Mouse (Mus musculus) cerebellum, postnatal 25 days (tissue): ENCODE results near the gene Sox2.

Source experiments
- DNase-seq, 2 experiments: peaks; one replicate each; pipeline ENCODE4 v3.0.0; 2021; ENCODE audit warnings: mixed read lengths in 2 of 2

The Sox2 gene

GRCm38 (mm10) chr3:34649726-34650620 is at the start of gene Sox2:
TSS of gene Sox2 (plus strand) at chr3:34650405.
- DNase-seq, result peak in 1 of 2 experiments; percentile 63

DNA sequence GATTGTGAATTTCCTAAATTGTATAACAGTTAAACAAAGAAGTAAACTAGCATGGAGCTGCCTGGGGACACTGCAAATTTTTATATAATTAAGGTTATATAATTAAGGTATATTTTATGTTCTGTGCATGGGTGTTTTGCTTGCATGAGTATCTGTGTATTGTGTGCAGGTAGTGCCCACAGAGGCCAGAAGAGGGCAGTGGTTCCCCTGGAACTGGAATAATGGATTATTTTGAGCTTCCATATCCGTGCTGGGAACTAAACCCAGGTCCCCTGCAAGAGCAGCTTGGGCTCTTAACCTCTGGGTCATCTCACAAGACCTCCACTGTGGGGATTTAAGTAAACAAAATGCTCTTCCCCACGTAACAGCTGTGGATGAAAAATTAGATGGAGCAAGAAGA is 49.1 kb upstream of the Sox2 start:
- no peak for DNase-seq

GRCm38 (mm10) chr3:34614107-34614506 is 36.1 kb upstream of the Sox2 start:
- DNase-seq, result no peak

DNA sequence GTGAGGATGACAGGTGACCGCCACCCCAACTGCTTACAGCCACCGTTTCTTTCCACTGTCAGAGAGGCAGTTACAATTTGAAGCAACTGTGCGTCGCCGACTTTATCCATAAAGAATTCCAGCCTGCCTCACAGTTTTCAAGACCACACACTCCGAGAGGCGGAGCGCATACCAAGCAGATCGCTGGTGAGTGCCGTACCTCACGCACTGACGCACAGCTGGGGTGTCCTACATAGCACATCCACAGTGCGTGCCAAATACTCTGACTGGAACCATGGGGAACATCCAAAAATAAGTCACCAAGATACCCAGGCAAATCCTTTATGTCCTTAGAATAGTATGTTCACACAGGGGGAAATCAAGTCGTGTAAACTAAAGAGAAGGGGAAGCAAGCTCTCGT is 34.7 kb upstream of the Sox2 start:
- DNase-seq, result no peak

DNA sequence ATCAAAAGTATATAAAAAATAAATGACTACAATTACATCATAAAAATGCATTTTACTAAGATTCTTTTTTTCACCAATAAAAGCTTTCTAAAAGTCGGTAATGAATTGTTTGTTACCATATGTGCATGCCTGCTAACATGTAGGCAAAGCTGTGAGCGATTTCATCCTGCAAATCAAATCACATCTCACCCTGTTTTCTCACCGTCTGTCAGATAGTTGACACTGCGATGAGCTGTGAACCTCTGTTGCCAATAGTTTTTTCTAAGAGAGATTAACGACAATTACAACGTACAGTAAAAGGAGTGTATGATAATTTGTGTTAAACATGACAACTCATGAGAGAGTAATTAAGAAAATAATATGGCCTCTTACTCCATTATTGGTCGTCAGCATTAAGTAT is 31.3 kb upstream of the Sox2 start:
- no peak for DNase-seq

- DNase-seq, result peak; percentile 18 to 63
Observed at GRCm38 (mm10) chr3:34620121-34620520, 30.1 kb upstream of the Sox2 start.

GRCm38 (mm10) chr3:34624721-34625270 is 25.4 kb upstream of the Sox2 start:
- no peak for DNase-seq

- DNase-seq, result no peak
Observed at GRCm38 (mm10) chr3:34626521-34626920, 23.7 kb upstream of the Sox2 start.

DNA sequence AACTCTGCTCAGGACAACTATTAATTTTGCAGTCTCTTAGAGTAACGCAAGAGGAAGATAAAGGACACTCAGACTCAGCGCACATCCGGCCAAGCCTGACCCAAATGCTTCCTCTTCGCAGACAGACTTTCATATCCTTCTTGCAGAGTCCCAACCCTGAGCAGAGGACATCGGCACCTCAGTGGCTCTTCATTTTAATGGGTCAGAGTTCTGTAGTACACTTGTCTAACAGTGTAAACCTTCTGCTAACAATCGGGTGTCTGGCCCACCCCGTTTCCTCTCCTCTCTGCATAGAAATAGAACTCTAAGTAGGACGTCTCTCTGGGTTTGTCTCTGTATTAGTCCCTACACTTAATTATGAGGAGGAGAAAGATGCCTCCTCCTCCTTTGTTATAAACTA is 20.2 kb upstream of the Sox2 start:
- no peak for DNase-seq

DNA sequence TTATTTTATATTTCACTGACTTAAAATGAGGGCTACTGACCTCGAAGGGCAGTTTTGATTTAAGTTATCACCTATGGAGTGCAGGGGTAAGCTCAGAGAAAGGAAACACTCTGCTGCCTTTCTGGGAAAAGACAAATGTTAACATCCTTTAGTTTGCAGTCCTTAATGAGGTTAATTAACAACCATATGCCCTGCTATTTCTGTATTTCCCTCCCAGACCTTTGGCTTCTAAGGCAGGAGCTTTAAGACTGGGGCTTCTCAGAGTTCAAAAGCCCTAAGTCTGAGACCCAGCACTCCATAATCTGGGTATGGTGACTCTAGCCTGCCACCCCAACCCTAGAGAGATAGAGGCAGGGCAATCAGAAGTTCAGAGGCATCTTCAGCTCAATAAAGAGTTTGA is 19.5 kb upstream of the Sox2 start:
- no peak for DNase-seq

DNA sequence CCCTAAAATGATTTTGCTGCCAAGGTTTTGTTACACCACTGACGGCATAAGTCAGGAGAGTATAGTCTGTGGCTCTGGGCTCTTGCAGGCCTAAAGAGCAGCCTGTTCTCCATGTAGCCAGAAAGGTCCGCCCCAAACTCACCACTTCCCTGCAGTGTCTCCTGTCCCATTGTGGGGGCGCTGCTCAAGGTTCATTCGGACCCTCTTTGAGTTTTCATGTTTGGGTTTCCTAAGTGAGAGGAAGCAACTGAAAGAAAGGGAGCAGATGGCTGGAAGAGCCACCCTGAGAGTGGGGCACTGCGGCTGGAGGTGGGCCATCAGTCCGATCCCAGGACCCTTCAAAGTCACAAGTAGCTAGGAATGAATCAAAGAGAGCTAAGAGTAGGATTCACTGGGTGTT is 13.2 kb upstream of the Sox2 start:
- DNase-seq, result no peak

DNA sequence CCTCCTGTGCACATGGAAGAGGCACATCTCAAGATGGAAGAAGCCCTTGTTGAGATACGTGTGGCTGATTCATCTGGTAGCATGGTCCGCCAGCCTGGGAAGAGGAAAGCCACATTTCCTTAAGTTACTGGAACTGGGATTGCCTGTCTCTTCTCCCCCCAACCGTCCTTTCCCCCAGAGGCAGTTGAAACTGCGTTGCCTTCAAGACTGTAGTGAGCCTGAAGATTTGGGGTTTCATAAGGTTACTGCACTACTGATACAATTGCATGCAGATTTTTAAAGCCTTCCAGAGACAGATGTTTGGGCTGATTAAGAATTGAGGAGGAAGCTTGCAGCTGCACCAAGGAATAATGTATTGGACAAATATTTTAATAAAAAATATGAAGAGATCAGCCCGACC is 12.7 kb upstream of the Sox2 start:
- no peak for DNase-seq

DNA sequence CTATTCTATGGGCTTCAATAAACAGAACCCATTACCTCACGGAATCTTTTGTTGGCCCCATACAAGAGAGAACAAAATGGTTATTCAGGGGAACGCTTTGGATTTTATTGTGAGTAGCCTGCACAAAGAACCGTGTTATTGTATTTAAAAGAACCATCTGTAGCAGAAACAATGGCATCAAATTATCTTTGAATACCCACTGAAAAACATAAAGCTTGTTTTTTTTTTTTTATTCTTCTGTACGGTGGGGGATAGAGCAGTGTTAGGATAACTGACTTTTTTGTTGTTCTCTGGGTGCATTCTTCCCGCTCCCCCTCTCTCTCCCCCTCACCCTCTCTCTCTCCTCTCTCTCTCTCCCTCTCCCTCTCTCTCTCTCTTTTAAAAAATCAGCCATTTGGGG is 12.3 kb upstream of the Sox2 start:
- no peak for DNase-seq

- DNase-seq, result no peak
Observed at GRCm38 (mm10) chr3:34638344-34638743, 11.9 kb upstream of the Sox2 start.

- peak; percentile 48 to 69 for DNase-seq
Observed at GRCm38 (mm10) chr3:34639031-34639872, 11.0 kb upstream of the Sox2 start.

GRCm38 (mm10) chr3:34639873-34640270 is 10.3 kb upstream of the Sox2 start:
- no peak for DNase-seq

GRCm38 (mm10) chr3:34640276-34640675 is 9.9 kb upstream of the Sox2 start:
- DNase-seq, result no peak

DNA sequence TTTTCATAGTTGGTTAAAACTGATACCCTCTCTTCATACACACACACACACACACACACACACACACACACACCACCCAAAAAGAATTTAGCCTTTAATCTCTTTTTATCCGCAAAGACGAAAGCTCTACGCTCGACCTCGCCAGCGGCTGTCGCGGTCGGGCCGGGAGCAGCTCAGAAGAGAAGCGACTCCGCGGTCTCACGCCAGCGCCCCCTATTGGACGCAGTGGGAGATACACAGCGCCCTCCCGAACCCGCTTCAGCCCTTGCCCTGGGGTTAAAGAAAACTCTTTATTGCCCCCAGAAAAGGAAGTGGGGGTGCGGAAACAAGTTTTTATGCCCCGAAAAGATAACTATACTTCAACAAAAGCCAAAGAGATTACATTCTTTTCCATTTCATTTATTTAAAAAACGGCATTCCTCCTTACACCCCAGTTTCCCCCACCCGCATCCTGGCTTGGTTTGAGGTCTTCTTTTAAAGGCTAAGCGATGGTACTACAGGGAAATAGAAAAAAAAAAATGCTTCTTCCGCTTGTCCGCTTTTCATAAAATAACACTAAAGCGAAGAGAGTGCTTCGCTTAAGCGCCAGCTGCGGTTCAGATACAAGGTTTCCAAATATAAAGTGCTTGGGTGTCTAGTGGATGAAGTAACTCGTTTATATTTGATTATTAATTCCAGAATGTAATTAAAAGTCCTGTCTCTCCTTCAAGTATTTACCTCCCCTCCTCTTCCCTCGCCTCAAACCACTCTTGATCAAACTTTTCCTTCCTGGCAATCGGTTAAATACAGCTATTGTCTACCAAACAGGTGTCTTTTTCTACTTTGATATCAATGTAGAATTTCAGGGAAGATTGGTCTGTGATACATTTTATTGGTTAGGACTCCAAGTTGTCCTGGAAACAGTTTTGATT is 9.3 kb upstream of the Sox2 start:
- DNase-seq, result peak; percentile 56 to 80

- DNase-seq, result peak in 1 of 2 experiments; percentile 29
Observed at GRCm38 (mm10) chr3:34641756-34642497, 8.3 kb upstream of the Sox2 start.

DNA sequence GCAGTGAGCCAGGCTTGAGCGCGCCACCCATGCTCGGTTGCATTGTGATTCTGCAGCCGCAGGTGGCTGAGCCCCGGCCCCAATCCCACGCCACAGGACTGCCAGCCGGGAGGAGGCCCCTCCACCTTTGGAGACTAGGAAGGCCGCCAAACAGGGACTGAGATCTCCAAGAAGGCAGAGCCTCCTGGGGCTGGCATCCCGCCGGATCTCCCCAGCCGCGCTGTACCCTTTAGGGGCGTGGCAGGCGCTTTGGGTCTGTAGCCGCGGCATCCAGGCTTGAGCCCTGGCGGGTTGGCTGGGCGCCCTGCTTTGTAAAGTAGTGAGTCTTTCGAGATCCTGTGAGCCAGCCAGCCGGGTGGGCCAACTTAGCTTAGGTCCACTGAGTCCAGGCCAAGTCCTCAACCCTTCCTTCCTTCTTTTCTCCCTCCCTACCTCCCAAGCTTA is 7.7 kb upstream of the Sox2 start:
- peak; percentile 34 to 65 for DNase-seq

- DNase-seq, result no peak
Observed at GRCm38 (mm10) chr3:34643067-34643466, 7.1 kb upstream of the Sox2 start.
